Mouse (Mus musculus) neural tube, embryonic 13.5 days (tissue): ENCODE measurements at regions not wholly inside any gene's neighbourhood (a gene's known extent, or its start where the extent isn't known, plus 50 kb on each side); places are given as distances from the start of the nearest gene placed in this dataset.

Experiments
- ATAC-seq: fragments of 200-750 bp; cut with Nextera tagmentation; 2 replicates; pipeline ENCODE4 v1.8.0; 2017; ENCODE audit warnings: low read depth, mild to moderate bottlenecking, moderate TSS enrichment, moderate library complexity
- H3K27ac ChIP-seq: fragments of 300-500 bp; sonication (generic); replicated peaks from 2 replicates; pipeline ENCODE4 v1.5.1; 2015; ENCODE audit warnings: moderate library complexity, mild to moderate bottlenecking, inconsistent platforms
- H3K27me3 ChIP-seq: fragments of 300-500 bp; sonication (generic); 2 replicates; pipeline ENCODE4 v1.6.1; 2015; ENCODE audit warnings: mild to moderate bottlenecking, inconsistent platforms
- H3K36me3 ChIP-seq: fragments of 300-500 bp; sonication (generic); 2 replicates; pipeline ENCODE4 v1.6.1; 2015; ENCODE audit warnings: mild to moderate bottlenecking, inconsistent platforms
- H3K4me1 ChIP-seq: fragments of 300-500 bp; sonication (generic); replicated peaks from 2 replicates; pipeline ENCODE4 v1.6.1; 2015; ENCODE audit warnings: inconsistent platforms
- H3K4me2 ChIP-seq: fragments of 300-500 bp; sonication (generic); 2 replicates; pipeline ENCODE4 v1.6.1; 2015; ENCODE audit warnings: inconsistent platforms, mild to moderate bottlenecking, moderate library complexity
- H3K4me3 ChIP-seq: fragments of 300-500 bp; sonication (generic); 2 replicates; pipeline ENCODE4 v1.5.1; 2015; ENCODE audit warnings: mild to moderate bottlenecking, inconsistent platforms
- H3K9ac ChIP-seq: fragments of 300-500 bp; sonication (generic); 2 replicates; pipeline ENCODE4 v1.6.1; 2015; ENCODE audit warnings: moderate library complexity, mild to moderate bottlenecking, inconsistent platforms
- H3K9me3 ChIP-seq: fragments of 300-500 bp; sonication (generic); 2 replicates; pipeline ENCODE4 v1.6.1; 2016; ENCODE audit warnings: inconsistent platforms
- WGBS: fragments of 180-500 bp; shearing (Covaris S2); methylation state at CpG from one replicate; pipeline ENCODE4 v1.1.7; 2015; 5-methylcytosine and 5-hydroxymethylcytosine counted together

GRCm38 (mm10) chr7:94283031-94283609 lies 1203.5 kb downstream of the Fam181b start:
- H3K4me1 ChIP-seq = peaks cover 19% of the 10 kb centered on the region
- no peak overlapping the region for H3K9ac ChIP-seq
- H3K9me3 ChIP-seq = no peaks in the 10 kb centered on the region
- WGBS = 44% methylated on average over 3 of the region's 3 CpGs
- no peaks in the 10 kb centered on the region for H3K27me3 ChIP-seq
- no peaks in the 10 kb centered on the region for H3K36me3 ChIP-seq
- H3K4me3 ChIP-seq = no peak overlapping the region
- peak; percentile 65 for ATAC-seq
- no peak overlapping the region for H3K27ac ChIP-seq
- H3K4me2 ChIP-seq = no peak overlapping the region

GRCm38 (mm10) chr7:94305602-94306001 lies 1225.9 kb downstream of the Fam181b start:
- Histone ChIP-seq H3K9ac (no peak overlapping the region), H3K36me3 (no peaks in the 10 kb centered on the region), H3K4me1 (no peaks in the 10 kb centered on the region), H3K27ac (no peak overlapping the region), H3K9me3 (no peaks in the 10 kb centered on the region), H3K27me3 (no peaks in the 10 kb centered on the region), H3K4me2 (no peak overlapping the region), H3K4me3 (no peak overlapping the region)
- ATAC-seq = no peak
- WGBS = 82% methylated on average over 1 of the region's 1 CpGs

- Histone ChIP-seq H3K9ac (no peak overlapping the region), H3K4me2 (no peak overlapping the region), H3K4me1 (no peaks in the 10 kb centered on the region), H3K27ac (no peak overlapping the region), H3K27me3 (no peaks in the 10 kb centered on the region), H3K9me3 (no peaks in the 10 kb centered on the region), H3K36me3 (no peaks in the 10 kb centered on the region), H3K4me3 (no peak overlapping the region)
- ATAC-seq = peak; percentile 81
- WGBS = 68% methylated on average over 6 of the region's 6 CpGs
These were observed 1235.4 kb downstream of the Fam181b start for GRCm38 (mm10) chr7:94314983-94315642.

DNA sequence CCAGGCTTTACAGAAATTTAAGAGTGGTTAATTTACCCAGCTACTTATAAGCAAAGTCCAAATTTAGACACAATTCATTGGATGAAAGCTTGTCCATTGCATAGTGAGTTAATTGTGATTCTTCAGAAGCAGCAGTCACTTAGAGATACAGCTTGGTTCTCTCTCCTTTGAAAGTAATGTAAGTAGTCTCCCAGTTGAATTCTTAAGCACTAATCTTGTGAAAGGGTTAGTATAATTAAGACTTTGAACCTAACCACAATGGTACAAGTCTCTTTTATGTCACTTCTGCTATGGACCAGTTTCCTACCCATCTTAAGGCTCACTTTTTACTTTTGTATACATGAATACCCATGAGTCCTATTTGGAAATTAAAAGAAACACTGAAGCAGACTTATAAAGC lies 1252.9 kb downstream of the Fam181b start:
- H3K9me3 ChIP-seq = no peaks in the 10 kb centered on the region
- no peaks in the 10 kb centered on the region for H3K36me3 ChIP-seq
- H3K4me1 ChIP-seq = no peaks in the 10 kb centered on the region
- no peak overlapping the region for H3K27ac ChIP-seq
- ATAC-seq = no peak
- no peaks in the 10 kb centered on the region for H3K27me3 ChIP-seq
- H3K4me3 ChIP-seq = no peak overlapping the region
- no peak overlapping the region for H3K9ac ChIP-seq
- H3K4me2 ChIP-seq = no peak overlapping the region
